Mouse (Mus musculus): Measurements from ENCODE around the gene Snrpf. TPM values are rescaled to one million over a fixed set of nuclear protein-coding genes. Genes with fewer than 3 reads are reported as not detected.

The Snrpf gene
- polyA plus RNA-seq, 1 experiment from 2014 or later = 199 TPM

DNA sequence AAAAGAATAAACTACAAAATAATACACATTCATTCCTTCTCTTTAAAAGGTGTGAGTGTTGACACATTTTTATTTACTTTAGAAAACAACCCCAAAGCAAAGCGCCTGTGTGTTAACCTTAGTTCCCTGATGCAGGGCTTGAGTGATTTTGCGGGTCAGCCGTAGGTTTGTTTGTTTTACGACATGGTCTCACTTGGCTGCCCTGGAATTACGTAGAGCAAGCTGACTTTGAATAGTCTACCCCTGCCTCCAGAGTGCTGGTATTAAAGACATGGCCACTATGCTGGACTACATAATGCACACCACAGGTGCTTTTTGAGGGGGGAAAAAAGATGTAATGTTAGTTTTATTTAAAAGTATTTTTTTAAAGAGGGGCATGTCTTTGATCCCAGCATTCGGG, 50.7 kb downstream of the Snrpf start:
- 59% methylated on average over 6 of the region's 6 CpGs for WGBS
- H3K4me1 ChIP-seq (replicated peaks; ENCODE audit: control insufficient read depth, insufficient read depth, low read length) = peaks cover 11% of the 10 kb centered on the region
- no peak overlapping the region for H3K9ac ChIP-seq (ENCODE audit: low read depth, low read length)
- H3K9me3 ChIP-seq (ENCODE audit: control insufficient read depth, low read length) = no peaks in the 10 kb centered on the region
- H3K27ac ChIP-seq (ENCODE audit: low read depth, low read length) = no peak overlapping the region
- peaks cover 2% of the 10 kb centered on the region; the same call in 1 of the 2 replicates for H3K27me3 ChIP-seq (replicated peaks; ENCODE audit: control insufficient read depth, insufficient read depth, low read length)
- DNase-seq (ENCODE audit: low spot score) (no peak), ATAC-seq (replicated peaks; ENCODE audit: low FRiP score) (no peak)
- no peak overlapping the region for H3K4me3 ChIP-seq (ENCODE audit: low read depth, low read length)
- no peak overlapping the region; the same call in 1 of the 2 replicates for H3K4me2 ChIP-seq
- H3K36me3 ChIP-seq (ENCODE audit: control insufficient read depth, insufficient read depth, low read length) = no peaks in the 10 kb centered on the region

GRCm38 (mm10) chr10:93538287-93538686, 51.2 kb downstream of the Snrpf start:
- Histone ChIP-seq H3K9me3 (ENCODE audit: control insufficient read depth, low read length) (no peaks in the 10 kb centered on the region), H3K36me3 (ENCODE audit: control insufficient read depth, insufficient read depth, low read length) (no peaks in the 10 kb centered on the region), H3K9ac (ENCODE audit: low read depth, low read length) (no peak overlapping the region), H3K4me3 (ENCODE audit: low read depth, low read length) (no peak overlapping the region), H3K27me3 (replicated peaks; ENCODE audit: control insufficient read depth, insufficient read depth, low read length) (peaks cover 2% of the 10 kb centered on the region; the same call in 1 of the 2 replicates), H3K4me1 (replicated peaks; ENCODE audit: control insufficient read depth, insufficient read depth, low read length) (peaks cover 11% of the 10 kb centered on the region), H3K27ac (ENCODE audit: low read depth, low read length) (no peak overlapping the region), H3K4me2 (no peak overlapping the region)
- DNase-seq (ENCODE audit: low spot score) = no peak
- WGBS = 68% methylated on average over 2 of the region's 2 CpGs
- no peak for ATAC-seq (replicated peaks; ENCODE audit: low FRiP score)

Other genes starting within 250 kb of the Snrpf start
- 163 and 185 TPM in 2 replicates for gene Lta4h, start 136.3 kb downstream of the Snrpf start, polyA plus RNA-seq (2014; fragmentation: Nextera tagmentation; extraction: Ambion mirVana)
- gene Hal, start 100.9 kb downstream of the Snrpf start, polyA plus RNA-seq (2014; fragmentation: Nextera tagmentation; extraction: Ambion mirVana) = 1.1 and 1.3 TPM in 2 replicates
- gene Amdhd1, start 49.7 kb downstream of the Snrpf start, polyA plus RNA-seq (2014; fragmentation: Nextera tagmentation; extraction: Ambion mirVana) = 6.2 and 7.4 TPM in 2 replicates
- gene Ccdc38, start 49.1 kb downstream of the Snrpf start, polyA plus RNA-seq (2014; fragmentation: Nextera tagmentation; extraction: Ambion mirVana) = 0.32 and 0.38 TPM in 2 replicates
- 0.56 and 0.60 TPM in 2 replicates for gene Ntn4, start 51.0 kb upstream of the Snrpf start, polyA plus RNA-seq (2014; fragmentation: Nextera tagmentation; extraction: Ambion mirVana)
- gene Usp44, start 241.8 kb upstream of the Snrpf start, polyA plus RNA-seq (2014; fragmentation: Nextera tagmentation; extraction: Ambion mirVana) = 4.0 and 4.3 TPM in 2 replicates

All from liver, embryonic 11.5 days (tissue).